Mouse (Mus musculus): ENCODE results near the gene Sec24a. TPM values are rescaled to one million over a fixed set of nuclear protein-coding genes. Genes with fewer than 3 reads are reported as not detected.

Gene Sec24a
- 8.4 TPM for polyA plus RNA-seq (2015; fragmentation: Illumina TruSeq; extraction: RNeasy Lipid Tissue Mini Kit (QIAGEN cat#74804); ENCODE audit: low read depth, low replicate concordance)

DNA sequence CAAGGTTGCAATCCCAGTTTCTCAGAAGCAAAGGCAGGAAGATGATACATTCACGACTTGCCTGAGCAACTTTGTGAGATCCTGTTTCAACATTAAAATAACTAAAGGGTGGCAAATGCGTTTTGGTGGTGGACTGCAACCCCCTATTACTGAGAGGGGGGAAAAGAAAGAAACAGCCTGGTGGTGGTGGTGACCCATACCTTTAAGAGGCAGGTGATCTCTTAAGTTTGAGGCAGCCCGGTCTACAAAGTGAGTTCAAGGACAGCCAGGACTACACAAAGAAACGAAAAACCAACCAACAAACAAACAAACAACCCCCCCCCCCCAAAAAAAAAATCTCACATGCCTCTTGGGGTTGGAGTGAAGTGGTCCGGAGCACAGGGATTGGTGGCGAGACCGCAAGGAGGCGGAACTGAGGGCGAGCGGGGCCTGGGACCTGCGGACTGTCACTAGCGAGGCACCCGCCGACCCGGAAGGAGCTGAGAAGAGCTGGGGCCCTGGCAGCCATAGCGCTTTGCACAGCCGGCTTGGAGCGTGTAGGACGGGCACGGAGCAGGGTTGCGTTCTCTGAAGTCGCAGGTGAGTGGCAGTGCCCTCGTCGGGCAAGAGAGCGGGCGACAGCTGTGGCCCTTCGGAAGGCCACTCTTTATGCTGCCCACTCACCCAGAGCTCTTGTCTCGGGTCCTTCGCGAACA is at the start of gene Sec24a, which contains the start of gene Sar1b:
Sec24a (minus strand) TSS at position 422 of the 695 bp plus-strand sequence.
Sar1b (plus strand) TSS at position 475 of the 695 bp plus-strand sequence.

DNA sequence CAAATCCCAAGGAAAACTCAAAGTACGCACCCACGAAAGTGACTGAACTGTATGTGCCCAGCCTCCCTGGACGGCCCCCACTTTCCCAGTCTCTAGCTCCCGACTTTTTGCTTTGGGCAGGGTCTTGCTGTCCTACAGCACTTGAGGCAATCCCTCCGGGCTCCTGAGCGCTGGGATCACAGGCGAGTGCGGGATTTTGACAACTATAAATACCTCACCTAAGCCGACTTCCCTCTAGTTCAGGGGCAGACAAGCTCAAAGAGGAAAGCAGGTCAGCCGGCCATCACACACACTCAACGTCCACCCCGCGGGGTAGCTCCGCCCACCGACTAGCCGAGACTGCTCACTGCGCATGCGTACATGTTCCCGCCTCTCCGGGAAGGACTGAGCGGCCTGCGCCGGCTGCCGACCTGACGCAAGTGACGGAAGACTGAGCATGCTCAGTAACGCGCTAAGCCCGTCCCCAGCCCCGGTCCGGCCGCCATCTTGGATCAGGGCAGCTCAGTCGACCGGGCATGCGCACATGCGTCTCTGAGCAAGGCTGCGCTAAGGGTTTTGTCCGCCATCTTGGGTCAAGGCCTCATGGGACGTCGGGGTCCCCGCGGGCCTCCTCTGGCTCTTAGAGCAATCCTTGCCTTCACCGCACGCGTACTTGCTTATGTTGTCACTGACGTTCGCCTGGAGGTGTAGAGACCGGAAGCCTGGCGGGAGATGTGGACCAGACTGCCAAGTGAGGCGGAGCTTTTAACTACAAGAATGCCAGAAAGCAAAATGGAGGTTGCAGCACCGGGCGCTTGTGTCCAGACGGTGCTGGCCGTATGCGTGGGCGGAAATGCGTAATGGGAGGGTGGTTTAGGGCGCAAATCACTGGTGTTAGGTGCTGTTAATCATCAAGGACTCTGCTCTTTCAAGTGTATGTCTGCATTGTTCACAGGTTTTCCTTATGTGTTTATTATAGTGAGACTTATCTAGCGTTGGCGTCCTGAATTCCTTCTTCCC is 74.8 kb downstream of the Sec24a start, which contains the start of gene 0610009B22Rik:
0610009B22Rik (minus strand) TSS at position 545 of the 999 bp plus-strand sequence.

DNA sequence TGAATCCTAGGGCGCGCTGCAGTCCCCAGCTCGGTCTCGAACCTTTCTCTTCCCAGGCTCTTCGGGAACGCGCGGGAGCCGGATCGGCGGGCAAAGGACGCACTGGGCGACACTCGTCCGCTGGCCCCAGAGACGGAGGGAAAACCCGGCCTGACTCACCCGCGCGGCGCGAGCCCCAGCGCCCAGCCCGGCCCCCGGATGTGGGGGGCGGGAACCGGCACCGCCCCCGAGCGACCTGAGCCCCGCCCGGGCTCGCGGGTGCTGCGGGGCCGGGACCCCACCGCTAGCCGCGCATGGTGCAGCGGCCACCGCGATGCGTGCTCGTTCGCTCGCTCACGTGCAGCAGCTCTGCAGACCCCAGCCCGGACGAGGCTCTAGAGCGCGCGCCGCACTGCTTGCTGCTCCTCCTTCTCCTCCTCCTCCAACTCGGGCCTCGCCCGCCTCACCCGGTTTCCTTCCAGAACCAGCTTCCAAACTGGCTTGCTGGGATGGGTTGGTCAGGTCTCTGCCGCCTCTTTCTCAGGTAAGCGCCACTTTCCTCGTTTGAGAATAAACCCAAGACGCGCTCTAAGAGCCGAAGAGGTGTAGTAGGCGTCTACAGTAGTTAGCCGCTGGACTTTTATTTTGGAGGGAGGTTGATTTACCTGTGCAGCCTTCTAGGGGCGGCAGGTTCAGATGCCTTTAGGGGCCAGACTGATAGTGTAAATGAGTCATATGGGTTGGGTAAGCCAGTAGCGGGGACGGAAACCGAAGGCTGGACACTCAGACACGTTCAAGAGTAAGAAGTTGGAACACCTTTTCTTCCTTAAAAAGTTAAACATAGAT is 112.5 kb downstream of the Sec24a start, which contains the start of the genes N4bp3 and D930048N14Rik:
N4bp3 (minus strand) TSS at position 152 of the 825 bp plus-strand sequence.
D930048N14Rik (plus strand) TSS at position 264 of the 825 bp plus-strand sequence.

Other genes with a start within 250 kb of the Sec24a start
- gene Phykpl, start 178.9 kb downstream of the Sec24a start, polyA plus RNA-seq (2015; fragmentation: Illumina TruSeq; extraction: RNeasy Lipid Tissue Mini Kit (QIAGEN cat#74804); ENCODE audit: low read depth, low replicate concordance), result 4.6 TPM
- gene Hnrnpab, start 156.8 kb downstream of the Sec24a start, polyA plus RNA-seq (2015; fragmentation: Illumina TruSeq; extraction: RNeasy Lipid Tissue Mini Kit (QIAGEN cat#74804); ENCODE audit: low read depth, low replicate concordance), result 99.9 TPM
- gene Nhp2, start 143.9 kb downstream of the Sec24a start, polyA plus RNA-seq (2015; fragmentation: Illumina TruSeq; extraction: RNeasy Lipid Tissue Mini Kit (QIAGEN cat#74804); ENCODE audit: low read depth, low replicate concordance), result 57.6 TPM
- 51.4 TPM for gene Rmnd5b, start 127.7 kb downstream of the Sec24a start, polyA plus RNA-seq (2015; fragmentation: Illumina TruSeq; extraction: RNeasy Lipid Tissue Mini Kit (QIAGEN cat#74804); ENCODE audit: low read depth, low replicate concordance)
- 10.3 TPM for gene N4bp3, start 112.8 kb downstream of the Sec24a start, polyA plus RNA-seq (2015; fragmentation: Illumina TruSeq; extraction: RNeasy Lipid Tissue Mini Kit (QIAGEN cat#74804); ENCODE audit: low read depth, low replicate concordance)
- gene D930048N14Rik, start 112.7 kb downstream of the Sec24a start, polyA plus RNA-seq (2015; fragmentation: Illumina TruSeq; extraction: RNeasy Lipid Tissue Mini Kit (QIAGEN cat#74804); ENCODE audit: low read depth, low replicate concordance), result 2.4 TPM
- gene 0610009B22Rik, start 74.8 kb downstream of the Sec24a start, polyA plus RNA-seq (2015; fragmentation: Illumina TruSeq; extraction: RNeasy Lipid Tissue Mini Kit (QIAGEN cat#74804); ENCODE audit: low read depth, low replicate concordance), result 62.2 TPM
- 148 TPM for gene Sar1b, start 53 bp upstream of the Sec24a start, polyA plus RNA-seq (2015; fragmentation: Illumina TruSeq; extraction: RNeasy Lipid Tissue Mini Kit (QIAGEN cat#74804); ENCODE audit: low read depth, low replicate concordance)
- 24.6 TPM for gene Jade2, start 94.0 kb upstream of the Sec24a start, polyA plus RNA-seq (2015; fragmentation: Illumina TruSeq; extraction: RNeasy Lipid Tissue Mini Kit (QIAGEN cat#74804); ENCODE audit: low read depth, low replicate concordance)
- 63.4 TPM for gene Cdkn2aipnl, start 204.0 kb upstream of the Sec24a start, polyA plus RNA-seq (2015; fragmentation: Illumina TruSeq; extraction: RNeasy Lipid Tissue Mini Kit (QIAGEN cat#74804); ENCODE audit: low read depth, low replicate concordance)
- 335 TPM for gene Ube2b, start 237.1 kb upstream of the Sec24a start, polyA plus RNA-seq (2015; fragmentation: Illumina TruSeq; extraction: RNeasy Lipid Tissue Mini Kit (QIAGEN cat#74804); ENCODE audit: low read depth, low replicate concordance)
- gene Cdkl3, start 240.6 kb upstream of the Sec24a start, polyA plus RNA-seq (2015; fragmentation: Illumina TruSeq; extraction: RNeasy Lipid Tissue Mini Kit (QIAGEN cat#74804); ENCODE audit: low read depth, low replicate concordance), result 14.7 TPM

All from brain, adult 10 weeks (tissue).